In the genomic region with DNA sequence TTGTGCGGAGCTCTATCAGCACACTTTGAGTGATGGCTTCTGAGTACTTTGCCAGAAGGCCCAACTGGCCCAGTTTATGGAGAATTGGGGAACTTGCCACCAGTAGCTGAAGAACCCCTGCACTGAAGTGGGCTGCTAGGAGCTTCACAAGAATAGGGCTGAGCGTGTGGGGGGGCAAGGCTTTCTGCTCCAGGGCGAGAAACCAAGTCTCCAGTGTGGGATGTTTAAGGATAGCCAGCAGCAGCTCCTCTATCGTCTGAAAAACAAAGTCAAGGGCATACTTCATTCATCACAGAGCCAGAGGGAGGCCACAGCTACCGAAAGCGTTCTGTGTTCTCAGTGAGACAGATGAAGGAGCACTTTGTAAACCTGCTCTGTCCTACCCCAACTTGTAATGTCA, we compare ENCODE assay signal across 18 mouse cellular contexts. TPM values are rescaled to one million over a fixed set of nuclear protein-coding genes. Genes with fewer than 3 reads are reported as not detected.
DNase-seq lines count a peak whose midpoint lies in the region.
"Had no signal": no experiment of that assay in that cellular context is flagged by ENCODE, and none has a peak within 500 bp of the region (broad histone marks: within the 10 kb centered on the region; RNA-seq: fewer than 3 reads in every experiment).

No protein-coding gene starts in this region.

- DNase-seq in adrenal gland, adult 2 months = peak; percentile 65
- DNase-seq in adrenal gland, postnatal 4 days (ENCODE audit: low spot score in 2 of 2) = no peak
- DNase-seq in adrenal gland, postnatal 10 days = peak; percentile 32
- DNase-seq in adrenal gland, postnatal 14 days = peak; percentile 44
- no peak for DNase-seq in left cerebral cortex, adult 11 months (ENCODE audit: low spot score)
- DNase-seq: cerebellum, adult 11 months; cerebellum, adult 18-20 months; cerebellum, adult 8-10 months; cerebellum, adult 9-11 months; cerebellum, postnatal 36 days; embryo, embryonic 11 days had no signal

RNA-seq across cellular contexts. Expression of a gene that starts 35.6 kb away (rescaled TPM):
- total RNA-seq in adrenal gland, adult 2 months (2021) = 10 to 100 TPM; 10.3 to 17.3 TPM
- polyA plus RNA-seq in adrenal gland, adult 2 months (2012; rRNA removed) = 4.5 and 4.6 TPM in 2 replicates
- 10 to 100 TPM; 14.9 to 18.7 TPM for total RNA-seq in adrenal gland, postnatal 4 days (2021)
- total RNA-seq in adrenal gland, postnatal 10 days (2021) = 10 to 100 TPM; 11.9 to 14.3 TPM
- 16.4 and 17.0 TPM in 2 replicates for total RNA-seq in adrenal gland, postnatal 14 days (2021)

RNA-seq across cellular contexts. Expression of a gene that starts 36.6 kb away (rescaled TPM):
- total RNA-seq in adrenal gland, adult 2 months (2021) = 1,000 to 10,000 TPM in 1 of 2 experiments, 100 to 1,000 TPM in 1; 258 to 1,165 TPM
- polyA plus RNA-seq in adrenal gland, adult 2 months (2012; rRNA removed) = 893 and 899 TPM in 2 replicates
- total RNA-seq in adrenal gland, postnatal 4 days (2021) = 100 to 1,000 TPM; 216 to 230 TPM
- 100 to 1,000 TPM; 218 to 374 TPM for total RNA-seq in adrenal gland, postnatal 10 days (2021)
- 497 and 542 TPM in 2 replicates for total RNA-seq in adrenal gland, postnatal 14 days (2021)
- total RNA-seq: common myeloid progenitor, adult 5-6 weeks; ES-E14 had no signal
- polyA plus RNA-seq: C2C12; embryonic facial prominence, embryonic 13.5 days; forebrain, embryonic 12.5 days; forebrain, embryonic 16.5 days had no signal

RNA-seq across cellular contexts. Expression of a gene that starts 47.4 kb away (rescaled TPM):
- total RNA-seq in adrenal gland, adult 2 months (2021) = 1 to 10 TPM; 2.8 to 3.7 TPM
- polyA plus RNA-seq in adrenal gland, adult 2 months (2012; rRNA removed) = 3.9 and 5.0 TPM in 2 replicates
- total RNA-seq in adrenal gland, postnatal 4 days (2021) = 10 to 100 TPM; 13.9 to 16.4 TPM
- 10 to 100 TPM in 1 of 2 experiments, 1 to 10 TPM in 1; 8.8 to 10.6 TPM for total RNA-seq in adrenal gland, postnatal 10 days (2021)
- 7.4 and 8.6 TPM in 2 replicates for total RNA-seq in adrenal gland, postnatal 14 days (2021)

RNA-seq across cellular contexts. Expression of a gene that starts 51.9 kb away (rescaled TPM):
- total RNA-seq in adrenal gland, adult 2 months (2021) = 1 to 10 TPM; 4.4 to 4.8 TPM
- 7.6 and 8.9 TPM in 2 replicates for polyA plus RNA-seq in adrenal gland, adult 2 months (2012; rRNA removed)
- 1 to 10 TPM; 5.1 to 5.8 TPM for total RNA-seq in adrenal gland, postnatal 4 days (2021)
- 1 to 10 TPM; 4.3 to 4.5 TPM for total RNA-seq in adrenal gland, postnatal 10 days (2021)
- 4.1 and 4.3 TPM in 2 replicates for total RNA-seq in adrenal gland, postnatal 14 days (2021)
- total RNA-seq: common myeloid progenitor, adult 5-6 weeks; MEL had no signal

Comparison
In these comparisons a context has a peak if more than half of its experiments do, and no peak if none do; other contexts are left out.
1. DNase-seq: peak in adrenal gland, adult 2 months (single experiment), adrenal gland, postnatal 10 days (single experiment) and adrenal gland, postnatal 14 days (single experiment); none in adrenal gland, postnatal 4 days (0 of 2) and left cerebral cortex, adult 11 months (single experiment).